Mouse (Mus musculus) forebrain, embryonic 15.5 days (tissue): ENCODE measurements around the gene Tenm4. TPM values are rescaled to one million over a fixed set of nuclear protein-coding genes. Genes with fewer than 3 reads are reported as not detected.
A peak's percentile ranks its signal among the peaks of the same experiment; 100 is the strongest.

ENCODE experiments used
- ATAC-seq: fragments of 200-750 bp; cut with Nextera tagmentation; replicated peaks from 2 replicates; pipeline ENCODE4 v1.8.0; 2017; ENCODE audit warnings: mild to moderate bottlenecking, moderate TSS enrichment, moderate library complexity
- H3K27ac ChIP-seq: fragments of 300-500 bp; sonication (generic); replicated peaks from 2 replicates; pipeline ENCODE4 v1.5.1; 2015; ENCODE audit warnings: mild to moderate bottlenecking, inconsistent platforms
- H3K27me3 ChIP-seq: fragments of 300-500 bp; sonication (generic); 2 replicates; pipeline ENCODE4 v1.6.1; 2015; ENCODE audit warnings: inconsistent platforms
- H3K36me3 ChIP-seq: fragments of 300-500 bp; sonication (generic); 2 replicates; pipeline ENCODE4 v1.6.1; 2015; ENCODE audit warnings: mild to moderate bottlenecking, inconsistent platforms
- H3K4me1 ChIP-seq: fragments of 300-500 bp; sonication (generic); 2 replicates; pipeline ENCODE4 v1.6.1; 2015; ENCODE audit warnings: inconsistent platforms
- H3K4me2 ChIP-seq: fragments of 300-500 bp; sonication (generic); replicated peaks from 2 replicates; pipeline ENCODE4 v1.6.1; 2015; ENCODE audit warnings: mild to moderate bottlenecking, inconsistent platforms
- H3K4me3 ChIP-seq: fragments of 300-500 bp; sonication (generic); 2 replicates; pipeline ENCODE4 v1.5.1; 2015; ENCODE audit warnings: mild to moderate bottlenecking, inconsistent platforms
- H3K9ac ChIP-seq: fragments of 300-500 bp; sonication (generic); replicated peaks from 2 replicates; pipeline ENCODE4 v1.6.1; 2015; ENCODE audit warnings: mild to moderate bottlenecking, inconsistent platforms
- H3K9me3 ChIP-seq: fragments of 300-500 bp; sonication (generic); 2 replicates; pipeline ENCODE4 v1.6.1; 2016; ENCODE audit warnings: inconsistent platforms
- WGBS: fragments of 180-500 bp; shearing (Covaris S2); methylation state at CpG from one replicate; pipeline ENCODE4 v1.1.7; 2015; ENCODE audit warnings: mixed read lengths; 5-methylcytosine and 5-hydroxymethylcytosine counted together
- polyA plus RNA-seq: library from polyadenylated mRNA; unstranded; fragments of >200 nt; fragmentation: Nextera tagmentation; extraction: Ambion mirVana; gene quantifications from 2 replicates; pipeline ENCODE4 v1.2.1, GENCODE M21; 2015

The Tenm4 gene
- polyA plus RNA-seq, 1 experiment from 2014 or later, result 103 TPM

GRCm38 (mm10) chr7:96899036-96899569 is 728.1 kb downstream of the Tenm4 start:
- H3K9me3 ChIP-seq, result no peaks in the 10 kb centered on the region
- no peak overlapping the region for H3K9ac ChIP-seq
- 0 out of 2 replicates have a peak overlapping the region, but pooled peaks have one; percentile 8 for H3K4me2 ChIP-seq
- peak; percentile 81 for ATAC-seq
- peaks cover 37% of the 10 kb centered on the region for H3K36me3 ChIP-seq
- 36% methylated on average over 10 of the region's 10 CpGs for WGBS
- H3K4me3 ChIP-seq, result no peak overlapping the region
- peaks cover 41% of the 10 kb centered on the region for H3K4me1 ChIP-seq
- peak overlapping the region; percentile 89 for H3K27ac ChIP-seq
- H3K27me3 ChIP-seq, result no peaks in the 10 kb centered on the region

DNA sequence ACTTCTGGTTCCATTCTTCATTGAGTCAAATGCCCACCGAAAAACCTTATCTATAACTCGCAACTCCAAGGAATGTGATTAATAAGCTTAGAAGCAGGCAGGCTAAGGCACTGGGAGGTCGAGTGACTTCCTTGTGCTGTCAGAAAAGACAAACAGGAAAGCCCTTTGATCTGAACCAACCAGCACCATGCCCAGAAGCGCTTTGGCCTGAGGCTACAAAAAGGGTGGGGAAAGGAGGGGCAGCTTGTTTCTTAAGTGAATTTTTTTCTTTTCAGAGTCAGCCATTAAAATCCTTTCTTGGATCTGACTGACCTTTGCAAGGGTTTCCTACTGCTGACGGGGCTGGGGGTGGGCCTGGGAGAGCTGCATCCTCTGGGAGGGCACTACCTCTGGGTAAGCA is 731.1 kb downstream of the Tenm4 start:
- no peaks in the 10 kb centered on the region for H3K27me3 ChIP-seq
- H3K36me3 ChIP-seq, result peaks cover 19% of the 10 kb centered on the region
- H3K4me3 ChIP-seq, result no peak overlapping the region
- WGBS, result 69% methylated on average over 5 of the region's 5 CpGs
- H3K4me1 ChIP-seq, result peaks cover 50% of the 10 kb centered on the region
- 0 out of 2 replicates have a peak overlapping the region, but pooled peaks have one; percentile 54 for H3K27ac ChIP-seq
- no peak overlapping the region for H3K4me2 ChIP-seq
- ATAC-seq, result no peak
- H3K9me3 ChIP-seq, result no peaks in the 10 kb centered on the region
- no peak overlapping the region for H3K9ac ChIP-seq

GRCm38 (mm10) chr7:96903088-96903985 is 732.3 kb downstream of the Tenm4 start:
- Histone ChIP-seq H3K36me3 (peaks cover 19% of the 10 kb centered on the region), H3K9ac (no peak overlapping the region), H3K27me3 (no peaks in the 10 kb centered on the region), H3K9me3 (no peaks in the 10 kb centered on the region), H3K27ac (peak overlapping the region; percentile 54), H3K4me2 (no peak overlapping the region), H3K4me1 (peaks cover 57% of the 10 kb centered on the region), H3K4me3 (no peak overlapping the region)
- no peak for ATAC-seq
- 53% methylated on average over 17 of the region's 17 CpGs for WGBS

DNA sequence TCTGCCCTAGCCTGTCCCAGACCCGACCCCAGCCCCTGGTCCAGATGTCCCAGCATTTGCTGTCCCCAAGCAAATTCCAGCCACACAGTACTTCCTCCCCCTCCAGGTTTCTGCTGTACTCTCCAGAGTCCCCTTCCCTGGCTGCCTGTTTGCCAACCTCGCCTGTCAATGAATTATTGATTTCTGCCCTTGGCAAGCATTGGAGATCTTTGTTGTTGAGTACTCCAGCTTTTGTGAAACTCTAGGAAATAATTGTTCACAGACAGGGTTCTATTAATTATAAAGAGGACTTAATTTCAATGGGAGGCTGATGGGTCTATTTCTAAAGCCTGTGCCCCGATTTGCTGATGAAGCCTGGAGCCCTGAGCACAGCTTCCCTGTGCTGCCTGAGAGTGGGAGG is 733.4 kb downstream of the Tenm4 start:
- Histone ChIP-seq H3K4me1 (peaks cover 49% of the 10 kb centered on the region), H3K36me3 (peaks cover 18% of the 10 kb centered on the region)

GRCm38 (mm10) chr7:96904936-96905335 is 733.9 kb downstream of the Tenm4 start:
- H3K4me1 ChIP-seq, result peaks cover 45% of the 10 kb centered on the region
- no peak overlapping the region for H3K4me2 ChIP-seq
- no peak overlapping the region for H3K4me3 ChIP-seq
- 79% methylated on average over 1 of the region's 1 CpGs for WGBS
- no peak for ATAC-seq
- H3K9me3 ChIP-seq, result no peaks in the 10 kb centered on the region
- peaks cover 15% of the 10 kb centered on the region for H3K36me3 ChIP-seq
- H3K27ac ChIP-seq, result peak overlapping the region; percentile 54
- H3K9ac ChIP-seq, result no peak overlapping the region
- no peaks in the 10 kb centered on the region for H3K27me3 ChIP-seq

More for the DNA sequence above, 733.4 kb downstream of the Tenm4 start:
- H3K9ac ChIP-seq, result no peak overlapping the region
- no peak overlapping the region for H3K4me3 ChIP-seq
- ATAC-seq, result no peak; the same call in 1 of the 2 replicates
- no peaks in the 10 kb centered on the region for H3K27me3 ChIP-seq
- no peak overlapping the region for H3K4me2 ChIP-seq
- H3K9me3 ChIP-seq, result no peaks in the 10 kb centered on the region
- WGBS, result 32% methylated on average over 3 of the region's 3 CpGs
- peak overlapping the region; percentile 54 for H3K27ac ChIP-seq

DNA sequence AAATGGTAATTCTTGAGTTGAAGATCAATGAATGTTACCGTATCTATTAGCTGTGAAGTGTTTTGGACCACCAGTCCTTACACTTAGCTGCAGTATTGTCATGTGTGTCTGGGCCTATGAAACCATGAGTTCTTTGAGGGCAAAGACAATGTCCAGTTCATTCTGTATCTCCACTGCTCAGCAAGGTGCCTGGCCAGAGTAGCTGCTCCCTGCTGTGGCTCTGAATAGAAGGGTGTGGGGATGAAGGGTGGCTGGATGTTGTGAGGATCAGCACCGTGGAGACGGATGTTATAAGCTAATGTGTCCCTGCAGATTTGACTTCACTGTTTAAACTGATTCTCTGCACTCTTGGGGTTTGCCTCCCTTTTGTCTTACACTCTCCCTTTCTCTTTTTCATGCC is 734.4 kb downstream of the Tenm4 start:
- H3K9ac ChIP-seq, result no peak overlapping the region
- 60% methylated on average over 3 of the region's 3 CpGs for WGBS
- no peak overlapping the region for H3K27ac ChIP-seq
- no peak for ATAC-seq
- peaks cover 15% of the 10 kb centered on the region for H3K36me3 ChIP-seq
- H3K4me2 ChIP-seq, result no peak overlapping the region
- H3K9me3 ChIP-seq, result no peaks in the 10 kb centered on the region
- no peaks in the 10 kb centered on the region for H3K27me3 ChIP-seq
- H3K4me1 ChIP-seq, result peaks cover 40% of the 10 kb centered on the region
- no peak overlapping the region for H3K4me3 ChIP-seq

- Histone ChIP-seq H3K4me2 (no peak overlapping the region), H3K36me3 (peaks cover 15% of the 10 kb centered on the region), H3K27me3 (no peaks in the 10 kb centered on the region), H3K9me3 (no peaks in the 10 kb centered on the region), H3K27ac (no peak overlapping the region), H3K4me1 (peaks cover 39% of the 10 kb centered on the region), H3K4me3 (no peak overlapping the region), H3K9ac (no peak overlapping the region)
- 0 out of 2 replicates have a peak, but pooled peaks have one; percentile 12 for ATAC-seq
- 79% methylated on average over 20 of the region's 20 CpGs for WGBS
Measured at GRCm38 (mm10) chr7:96906216-96906615, 735.2 kb downstream of the Tenm4 start.

DNA sequence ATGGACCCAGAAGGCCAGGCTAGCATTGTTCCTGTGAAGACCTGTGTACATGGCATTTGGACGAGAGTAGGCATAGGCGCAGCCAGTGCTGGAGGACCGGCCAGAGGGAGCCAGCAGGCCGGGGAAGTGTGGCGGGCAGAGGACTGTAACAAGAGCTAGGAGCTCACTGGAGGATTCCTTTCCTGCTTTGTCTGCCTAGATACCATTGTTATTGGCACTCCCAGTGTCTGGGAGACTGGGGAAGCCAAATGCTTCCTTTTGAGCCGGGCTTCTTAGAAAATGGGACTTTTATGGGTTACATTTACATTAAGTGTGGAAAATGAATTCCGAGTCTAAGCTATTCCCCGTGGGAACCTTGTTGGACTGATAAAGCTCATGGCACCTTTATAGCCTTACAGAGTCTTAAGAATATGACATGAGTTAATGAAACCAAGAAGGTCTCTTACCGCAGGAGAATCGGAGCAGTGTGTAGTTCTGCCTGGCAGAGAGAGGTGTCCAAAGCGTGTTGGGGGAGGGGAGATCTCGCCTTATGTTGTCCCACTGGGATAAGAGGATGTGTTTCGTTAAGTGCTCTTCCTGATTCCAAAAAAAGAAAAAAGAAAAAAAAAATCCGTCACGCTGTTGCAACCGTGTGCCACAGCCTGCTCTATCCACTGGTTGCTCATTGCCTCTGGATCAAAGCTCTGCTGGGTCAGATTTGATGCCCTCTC is 737.1 kb downstream of the Tenm4 start:
- Histone ChIP-seq H3K4me3 (no peak overlapping the region), H3K4me1 (peaks cover 31% of the 10 kb centered on the region), H3K9ac (no peak overlapping the region), H3K4me2 (no peak overlapping the region), H3K36me3 (peaks cover 8% of the 10 kb centered on the region), H3K27ac (peak overlapping the region; percentile 69), H3K9me3 (no peaks in the 10 kb centered on the region), H3K27me3 (no peaks in the 10 kb centered on the region)
- WGBS, result 72% methylated on average over 16 of the region's 16 CpGs
- ATAC-seq, result no peak

DNA sequence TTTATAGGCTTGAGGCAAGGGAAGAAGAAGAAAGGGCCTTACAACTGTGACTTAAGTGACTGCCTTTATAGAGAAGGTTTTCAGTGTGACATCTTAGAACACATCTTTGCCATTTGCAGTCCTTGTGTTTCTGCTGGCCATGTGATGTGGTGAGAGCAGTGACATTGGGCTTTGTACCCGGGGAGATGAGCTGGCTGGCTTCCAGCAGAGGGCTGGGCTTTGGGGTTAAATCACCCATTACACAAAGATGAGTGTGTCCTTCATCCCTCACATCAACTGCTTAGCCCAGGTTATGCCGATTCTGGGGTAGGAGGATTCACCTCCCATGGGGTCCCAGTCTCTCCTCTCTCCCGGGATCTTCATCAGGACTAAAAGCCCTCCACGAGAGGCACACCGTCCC is 738.8 kb downstream of the Tenm4 start:
- Histone ChIP-seq H3K9me3 (no peaks in the 10 kb centered on the region), H3K4me1 (peaks cover 19% of the 10 kb centered on the region), H3K4me3 (no peak overlapping the region), H3K36me3 (peaks cover 8% of the 10 kb centered on the region), H3K27ac (no peak overlapping the region), H3K9ac (no peak overlapping the region), H3K27me3 (no peaks in the 10 kb centered on the region), H3K4me2 (no peak overlapping the region)
- ATAC-seq, result no peak
- 62% methylated on average over 5 of the region's 5 CpGs for WGBS

DNA sequence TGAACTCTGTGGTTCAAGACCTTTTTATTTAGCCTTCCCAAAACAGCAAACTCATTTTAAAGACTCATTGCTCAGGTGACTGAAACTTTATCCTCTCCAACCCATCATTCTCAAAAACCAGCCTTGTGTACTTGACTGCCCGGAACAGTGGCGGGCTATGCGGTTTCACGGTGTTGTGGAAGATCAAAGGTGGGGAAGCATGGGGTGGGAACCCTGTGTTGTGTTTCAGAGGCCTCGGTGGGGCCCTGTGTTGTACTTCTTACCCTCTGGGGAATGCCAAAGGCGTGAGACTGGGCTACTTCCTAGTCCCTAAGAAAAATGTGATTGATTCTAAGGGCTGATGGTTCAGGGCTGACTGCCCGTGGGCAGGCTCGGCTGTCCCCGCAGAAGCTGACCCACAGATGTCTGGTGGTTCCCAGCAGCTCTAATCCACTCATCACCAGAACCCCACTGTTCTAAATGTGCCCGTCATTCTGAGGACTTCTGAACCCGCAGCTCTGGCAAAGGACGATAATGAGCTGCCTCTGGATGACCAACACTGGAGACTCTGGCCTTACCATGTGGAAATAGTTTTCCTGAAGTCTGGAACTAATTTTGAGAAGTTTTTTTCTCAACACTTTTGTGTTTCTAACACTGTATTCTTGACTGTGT is 739.4 kb downstream of the Tenm4 start:
- H3K27me3 ChIP-seq, result no peaks in the 10 kb centered on the region
- peaks cover 18% of the 10 kb centered on the region; the same call in 1 of the 2 replicates for H3K4me1 ChIP-seq
- no peak overlapping the region for H3K4me3 ChIP-seq
- H3K9me3 ChIP-seq, result no peaks in the 10 kb centered on the region
- 80% methylated on average over 12 of the region's 12 CpGs for WGBS
- H3K27ac ChIP-seq, result no peak overlapping the region
- ATAC-seq, result no peak
- peaks cover 8% of the 10 kb centered on the region for H3K36me3 ChIP-seq
- no peak overlapping the region for H3K4me2 ChIP-seq
- H3K9ac ChIP-seq, result no peak overlapping the region

DNA sequence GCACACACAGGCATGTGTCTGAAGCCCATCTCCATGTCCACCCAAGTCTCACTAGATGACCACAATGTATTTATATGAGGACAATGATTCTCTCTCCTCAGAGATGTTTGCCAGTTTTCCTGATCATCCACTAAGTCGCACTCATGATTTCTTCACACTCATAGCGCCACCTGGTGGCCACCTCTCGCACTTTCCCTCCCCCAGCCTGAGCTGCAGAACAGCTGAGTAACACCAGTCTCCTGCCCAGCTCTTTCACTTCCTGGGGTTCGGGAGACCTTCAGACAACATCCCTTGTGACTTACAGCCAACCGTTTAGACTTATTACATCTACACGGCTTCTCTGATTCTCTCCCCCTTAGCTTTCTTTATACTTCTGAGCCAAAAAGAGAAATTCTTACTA is 743.0 kb downstream of the Tenm4 start:
- no peaks in the 10 kb centered on the region for H3K9me3 ChIP-seq
- no peaks in the 10 kb centered on the region for H3K27me3 ChIP-seq
- H3K4me1 ChIP-seq, result 0 out of 2 replicates have a peak, but pooled peaks cover 5% of the 10 kb centered on the region
- 9% methylated on average over 6 of the region's 6 CpGs for WGBS
- peak; percentile 53 for ATAC-seq
- H3K4me3 ChIP-seq, result no peak overlapping the region
- H3K4me2 ChIP-seq, result no peak overlapping the region
- H3K36me3 ChIP-seq, result no peaks in the 10 kb centered on the region
- no peak overlapping the region for H3K9ac ChIP-seq
- H3K27ac ChIP-seq, result no peak overlapping the region
